Mouse (Mus musculus): ENCODE results near the gene Lrrc30.

GRCm38 (mm10) chr17:67632676-67633339, at the start of gene Lrrc30:
- TF ChIP-seq POLR2A (IDR thresholded peaks at IDR 0.05; ENCODE audit: control insufficient read depth, low read depth, low read length) (no peak), CTCF (IDR thresholded peaks at IDR 0.05; ENCODE audit: control insufficient read depth, insufficient read depth, insufficient replicate concordance, low read depth, low read length) (no peak)
